Mouse (Mus musculus): Measurements from ENCODE around the gene Znrf2. TPM values are rescaled to one million over a fixed set of nuclear protein-coding genes. Genes with fewer than 3 reads are reported as not detected.
"Not testable (repeated sequence)": the region's sequence is repeated elsewhere in the genome, so short reads cannot be mapped to it uniquely, and the experiment has no call there.

Znrf2 gene
- polyA plus RNA-seq, 1 experiment from 2014 or later = 4.4 TPM

- Histone ChIP-seq H3K27me3 (no peaks in the 10 kb centered on the region), H3K9ac (replicated peaks) (no peak overlapping the region), H3K4me1 (peaks cover 14% of the 10 kb centered on the region), H3K4me2 (replicated peaks) (no peak overlapping the region), H3K4me3 (no peak overlapping the region), H3K27ac (replicated peaks) (no peak overlapping the region), H3K9me3 (no peaks in the 10 kb centered on the region), H3K36me3 (no peaks in the 10 kb centered on the region)
- WGBS = 61% methylated on average over 4 of the region's 4 CpGs
- ATAC-seq (ENCODE audit: low FRiP score, low read depth) = no peak
These were observed 39.3 kb downstream of the Znrf2 start for GRCm38 (mm10) chr6:54855801-54856583.

DNA sequence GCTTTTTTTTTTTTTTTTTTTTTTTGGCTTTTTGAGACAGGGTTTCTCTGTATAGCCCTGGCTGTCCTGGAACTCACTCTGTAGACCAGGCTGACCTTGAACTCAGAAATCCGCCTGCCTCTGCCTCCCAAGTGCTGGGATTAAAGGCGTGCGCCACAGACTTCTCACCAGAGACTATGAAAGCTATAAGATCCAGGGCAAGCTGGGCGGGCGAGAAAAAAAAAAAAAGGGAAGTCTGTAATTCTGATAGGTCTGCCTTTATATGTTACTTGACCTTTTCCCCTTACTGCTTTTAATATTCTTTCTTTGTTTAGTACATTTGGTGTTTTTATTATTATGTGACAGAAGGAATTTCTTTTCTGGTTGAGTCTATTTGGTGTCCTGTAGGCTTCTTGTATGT lies 42.4 kb downstream of the Znrf2 start:
- H3K27ac ChIP-seq (replicated peaks); H3K4me2 ChIP-seq (replicated peaks); H3K4me3 ChIP-seq; H3K9me3 ChIP-seq; ATAC-seq (ENCODE audit: low FRiP score, low read depth); H3K9ac ChIP-seq (replicated peaks); H3K4me1 ChIP-seq; H3K36me3 ChIP-seq; H3K27me3 ChIP-seq: not testable (repeated sequence)
- 95% methylated on average over 5 of the region's 5 CpGs for WGBS

GRCm38 (mm10) chr6:54860180-54860579 lies 43.5 kb downstream of the Znrf2 start:
- H3K4me2 ChIP-seq (replicated peaks) = no peak overlapping the region
- H3K9ac ChIP-seq (replicated peaks) = no peak overlapping the region
- no peaks in the 10 kb centered on the region for H3K4me1 ChIP-seq
- no peaks in the 10 kb centered on the region for H3K9me3 ChIP-seq
- no peaks in the 10 kb centered on the region for H3K36me3 ChIP-seq
- no peaks in the 10 kb centered on the region for H3K27me3 ChIP-seq
- ATAC-seq (ENCODE audit: low FRiP score, low read depth) = no peak
- no peak overlapping the region for H3K4me3 ChIP-seq
- no peak overlapping the region for H3K27ac ChIP-seq (replicated peaks)

DNA sequence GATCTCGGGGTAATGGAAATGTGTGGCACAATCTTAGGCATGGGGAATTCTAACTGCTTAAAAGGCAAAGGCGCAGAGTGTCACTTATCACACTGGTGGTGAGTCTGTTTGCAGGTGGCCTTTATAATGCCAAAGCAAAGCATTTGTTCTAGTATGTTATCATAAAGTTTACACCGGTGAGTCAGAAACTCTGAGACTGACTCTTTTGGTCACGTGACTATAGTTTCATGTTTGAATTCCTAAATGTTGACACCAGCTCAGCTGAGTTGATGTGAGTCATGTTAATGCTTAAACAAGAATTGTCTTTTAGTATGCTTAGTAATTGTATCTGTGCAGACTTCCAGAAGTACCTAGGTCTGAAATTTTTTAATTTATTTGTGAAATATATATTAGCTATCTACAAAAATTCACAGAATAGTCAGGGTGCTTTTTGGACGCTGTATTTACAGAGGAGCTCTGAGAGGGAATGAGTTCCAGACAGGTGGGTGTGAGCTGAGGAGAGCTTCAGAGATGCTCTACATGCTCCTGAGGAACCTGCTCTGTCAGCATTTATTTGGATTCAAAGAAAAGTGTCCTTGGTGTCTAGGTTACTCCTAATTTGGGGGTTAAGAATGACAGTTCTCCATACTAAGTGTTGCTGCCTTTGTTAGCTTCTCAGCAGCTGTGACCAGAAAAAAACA lies 50.2 kb downstream of the Znrf2 start:
- no peak for ATAC-seq (ENCODE audit: low FRiP score, low read depth)
- Histone ChIP-seq H3K9me3 (no peaks in the 10 kb centered on the region), H3K9ac (replicated peaks) (no peak overlapping the region), H3K36me3 (no peaks in the 10 kb centered on the region), H3K27me3 (no peaks in the 10 kb centered on the region), H3K4me2 (replicated peaks) (no peak overlapping the region), H3K4me3 (no peak overlapping the region), H3K27ac (replicated peaks) (no peak overlapping the region), H3K4me1 (no peaks in the 10 kb centered on the region)
- 92% methylated on average over 5 of the region's 5 CpGs for WGBS

DNA sequence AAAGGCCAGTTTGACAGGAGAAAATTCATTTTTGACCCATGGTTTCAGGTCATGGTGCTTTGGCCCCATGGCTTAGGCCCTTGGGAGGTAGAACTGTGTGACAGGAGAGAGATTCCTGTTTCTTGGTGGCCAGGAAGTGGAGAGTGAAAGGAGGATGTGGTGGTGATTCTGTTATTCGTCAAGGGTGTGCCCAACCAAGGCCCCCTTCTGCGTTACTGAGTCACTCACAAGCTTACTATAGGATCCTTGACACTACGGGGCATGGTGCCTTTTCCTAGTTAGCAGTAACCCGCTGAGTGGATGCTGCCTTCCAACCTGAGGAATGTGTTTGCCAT lies 50.7 kb downstream of the Znrf2 start:
- Histone ChIP-seq H3K9ac (replicated peaks) (no peak overlapping the region), H3K9me3 (no peaks in the 10 kb centered on the region), H3K4me2 (replicated peaks) (no peak overlapping the region), H3K27me3 (no peaks in the 10 kb centered on the region), H3K4me3 (no peak overlapping the region), H3K36me3 (no peaks in the 10 kb centered on the region), H3K4me1 (no peaks in the 10 kb centered on the region), H3K27ac (replicated peaks) (no peak overlapping the region)
- 60% methylated on average over 4 of the region's 4 CpGs for WGBS
- ATAC-seq (ENCODE audit: low FRiP score, low read depth) = no peak

GRCm38 (mm10) chr6:54873029-54873428 lies 56.3 kb downstream of the Znrf2 start:
- no peak overlapping the region for H3K4me2 ChIP-seq (replicated peaks)
- 90% methylated on average over 5 of the region's 5 CpGs for WGBS
- ATAC-seq (ENCODE audit: low FRiP score, low read depth) = no peak
- H3K27ac ChIP-seq (replicated peaks) = no peak overlapping the region
- H3K36me3 ChIP-seq = no peaks in the 10 kb centered on the region
- no peaks in the 10 kb centered on the region for H3K4me1 ChIP-seq
- H3K9ac ChIP-seq (replicated peaks) = no peak overlapping the region
- no peak overlapping the region for H3K4me3 ChIP-seq
- no peaks in the 10 kb centered on the region for H3K9me3 ChIP-seq
- H3K27me3 ChIP-seq = no peaks in the 10 kb centered on the region

DNA sequence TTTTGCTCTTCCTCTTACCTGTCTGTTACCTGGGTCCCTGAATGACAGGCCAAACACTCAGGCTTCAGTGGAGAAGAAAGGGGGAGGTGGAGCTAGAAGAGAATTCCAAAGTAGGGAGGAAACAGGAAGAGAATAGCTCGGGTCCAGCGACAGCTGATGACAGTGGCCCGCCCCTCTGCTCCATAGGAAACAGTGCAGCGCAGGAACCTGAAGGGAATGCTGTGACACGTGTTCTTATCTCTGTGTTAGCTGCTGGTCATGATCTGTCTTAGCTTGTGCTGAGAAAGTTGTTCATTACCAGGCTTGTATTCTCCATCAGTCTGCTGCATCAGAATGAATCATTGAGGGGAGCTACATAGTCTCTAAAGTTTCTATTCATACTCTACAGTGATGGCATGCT lies 60.1 kb downstream of the Znrf2 start:
- H3K4me3 ChIP-seq = no peak overlapping the region
- no peak overlapping the region for H3K27ac ChIP-seq (replicated peaks)
- no peaks in the 10 kb centered on the region for H3K27me3 ChIP-seq
- WGBS = 50% methylated on average over 5 of the region's 5 CpGs
- no peak overlapping the region for H3K4me2 ChIP-seq (replicated peaks)
- no peak for ATAC-seq (ENCODE audit: low FRiP score, low read depth)
- 0 out of 2 replicates have a peak, but pooled peaks cover 6% of the 10 kb centered on the region for H3K36me3 ChIP-seq
- no peak overlapping the region for H3K9ac ChIP-seq (replicated peaks)
- H3K9me3 ChIP-seq = no peaks in the 10 kb centered on the region
- H3K4me1 ChIP-seq = no peaks in the 10 kb centered on the region

GRCm38 (mm10) chr6:54877651-54878050 lies 60.9 kb downstream of the Znrf2 start:
- whole genome bisulfite sequencing = 95% methylated on average over 3 of the region's 3 CpGs
- Histone ChIP-seq H3K4me2 (replicated peaks) (no peak overlapping the region), H3K9me3 (no peaks in the 10 kb centered on the region), H3K4me3 (no peak overlapping the region), H3K27ac (replicated peaks) (no peak overlapping the region), H3K4me1 (no peaks in the 10 kb centered on the region), H3K27me3 (no peaks in the 10 kb centered on the region), H3K9ac (replicated peaks) (no peak overlapping the region), H3K36me3 (0 out of 2 replicates have a peak, but pooled peaks cover 6% of the 10 kb centered on the region)
- ATAC-seq (ENCODE audit: low FRiP score, low read depth) = no peak

DNA sequence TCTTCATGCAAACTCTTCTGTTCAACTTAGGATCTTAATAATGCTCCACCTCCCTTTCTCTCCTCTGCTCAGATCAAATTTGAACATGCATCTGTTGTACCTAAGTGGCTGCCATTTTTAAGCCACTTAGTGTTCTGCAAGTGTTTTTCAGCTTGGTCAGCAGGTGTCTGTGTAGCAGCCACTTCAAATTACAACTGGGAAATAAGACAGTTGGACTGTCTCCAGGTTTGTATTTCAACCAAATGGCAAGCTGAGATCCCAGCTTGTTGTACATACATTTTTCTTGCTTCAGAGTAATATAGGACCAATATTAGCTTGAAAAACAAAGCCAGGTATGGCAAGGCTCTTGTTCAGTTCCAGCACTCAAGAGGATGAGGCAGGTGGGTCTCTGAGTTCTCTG lies 61.8 kb downstream of the Znrf2 start:
- Histone ChIP-seq H3K9me3 (no peaks in the 10 kb centered on the region), H3K4me2 (replicated peaks) (no peak overlapping the region), H3K36me3 (0 out of 2 replicates have a peak, but pooled peaks cover 6% of the 10 kb centered on the region), H3K27ac (replicated peaks) (no peak overlapping the region), H3K4me3 (no peak overlapping the region), H3K4me1 (no peaks in the 10 kb centered on the region), H3K9ac (replicated peaks) (no peak overlapping the region), H3K27me3 (no peaks in the 10 kb centered on the region)
- ATAC-seq (ENCODE audit: low FRiP score, low read depth) = no peak

DNA sequence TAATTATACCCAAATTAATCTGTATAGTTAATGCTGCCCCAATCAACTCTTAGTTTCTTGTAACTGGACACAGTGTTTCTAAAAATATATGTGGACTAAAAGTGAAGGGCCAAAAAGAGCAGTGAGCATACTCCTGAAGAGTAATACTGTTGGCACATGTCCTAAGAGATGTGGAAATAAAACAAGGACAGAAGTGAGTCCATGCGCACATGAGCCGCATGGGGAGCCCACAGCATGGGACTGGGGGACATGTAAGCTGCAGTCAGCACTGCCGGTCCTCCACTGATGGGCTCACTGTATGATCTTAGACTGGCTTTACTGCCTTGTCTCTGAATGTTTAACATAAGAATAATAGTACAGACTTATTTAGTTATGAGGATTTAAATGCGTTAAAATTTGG lies 63.4 kb downstream of the Znrf2 start:
- H3K36me3 ChIP-seq = 0 out of 2 replicates have a peak, but pooled peaks cover 6% of the 10 kb centered on the region
- no peak for ATAC-seq (ENCODE audit: low FRiP score, low read depth)
- WGBS = 96% methylated on average over 4 of the region's 4 CpGs
- no peak overlapping the region for H3K4me2 ChIP-seq (replicated peaks)
- no peak overlapping the region for H3K27ac ChIP-seq (replicated peaks)
- H3K27me3 ChIP-seq = no peaks in the 10 kb centered on the region
- no peak overlapping the region for H3K9ac ChIP-seq (replicated peaks)
- no peaks in the 10 kb centered on the region for H3K9me3 ChIP-seq
- H3K4me1 ChIP-seq = no peaks in the 10 kb centered on the region
- no peak overlapping the region for H3K4me3 ChIP-seq

DNA sequence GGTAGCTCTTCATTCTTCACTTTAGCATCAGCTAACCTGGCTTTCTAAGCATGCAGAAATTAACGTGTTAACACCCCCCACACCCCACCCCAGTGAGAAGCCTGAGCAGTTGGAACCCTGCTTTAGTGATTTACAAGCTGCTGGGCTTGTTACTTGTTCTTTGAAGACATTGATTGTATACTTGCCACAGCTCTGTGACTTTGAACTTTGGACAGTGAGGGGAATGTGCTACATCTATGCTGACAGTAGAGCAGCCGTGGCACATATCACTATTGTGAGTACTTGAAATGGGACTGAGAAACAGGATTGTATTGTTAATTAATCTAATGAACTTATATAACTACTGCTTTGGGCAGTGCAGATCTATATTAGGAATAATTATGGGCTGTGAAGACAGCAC lies 66.7 kb downstream of the Znrf2 start:
- no peak for ATAC-seq (ENCODE audit: low FRiP score, low read depth)
- no peaks in the 10 kb centered on the region for H3K4me1 ChIP-seq
- 78% methylated on average over 2 of the region's 2 CpGs for WGBS

DNA sequence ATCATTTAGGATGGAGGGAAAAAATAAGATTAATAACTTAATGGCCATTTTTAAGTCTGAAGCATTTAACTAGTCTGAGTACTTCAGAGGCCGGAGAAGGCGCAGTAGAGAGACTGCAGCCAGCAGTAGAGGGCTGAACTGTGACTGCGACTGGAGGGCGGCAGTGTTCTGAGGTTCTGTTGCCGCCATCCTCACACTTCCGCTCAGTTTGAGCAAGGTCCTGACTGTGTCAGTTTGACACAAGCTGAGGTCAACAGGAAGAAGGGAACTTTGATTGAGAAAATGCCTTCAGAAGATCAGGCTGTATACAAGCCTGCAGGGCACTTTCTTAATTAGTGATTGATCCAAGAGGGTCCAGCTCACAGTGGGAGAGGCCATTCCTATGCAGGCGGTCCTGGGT lies 69.5 kb downstream of the Znrf2 start:
- WGBS = 64% methylated on average over 7 of the region's 7 CpGs
- Histone ChIP-seq H3K9ac (replicated peaks) (no peak overlapping the region), H3K4me1 (peaks cover 3% of the 10 kb centered on the region; the same call in 1 of the 2 replicates), H3K27ac (replicated peaks) (no peak overlapping the region), H3K4me2 (replicated peaks) (no peak overlapping the region), H3K9me3 (no peaks in the 10 kb centered on the region), H3K4me3 (no peak overlapping the region), H3K27me3 (no peaks in the 10 kb centered on the region), H3K36me3 (no peaks in the 10 kb centered on the region)
- no peak for ATAC-seq (ENCODE audit: low FRiP score, low read depth)

More for the DNA sequence above, 66.7 kb downstream of the Znrf2 start:
- Histone ChIP-seq H3K36me3 (0 out of 2 replicates have a peak, but pooled peaks cover 6% of the 10 kb centered on the region), H3K4me3 (no peak overlapping the region), H3K4me2 (replicated peaks) (no peak overlapping the region), H3K9me3 (no peaks in the 10 kb centered on the region), H3K9ac (replicated peaks) (no peak overlapping the region), H3K27ac (replicated peaks) (no peak overlapping the region), H3K27me3 (no peaks in the 10 kb centered on the region)

Data from midbrain, embryonic 12.5 days (tissue).